Mouse (Mus musculus) heart, postnatal 0 days (tissue): ENCODE results near the gene Nup205. TPM values are rescaled to one million over a fixed set of nuclear protein-coding genes. Genes with fewer than 3 reads are reported as not detected.
A peak's percentile ranks its signal among the peaks of the same experiment; 100 is the strongest.

Source experiments
- ATAC-seq: fragments of 200-750 bp; cut with Nextera tagmentation; 2 replicates; pipeline ENCODE4 v1.8.0; 2017; ENCODE audit warnings: low read depth, moderate number of reproducible peaks, moderate library complexity; ENCODE audit not compliant: insufficient read depth
- DNase-seq: peaks from one replicate; pipeline ENCODE4 v3.0.0-alpha.2; 2016; ENCODE audit warnings: low spot score
- H3K27ac ChIP-seq: fragments of 300-500 bp; sonication (generic); 2 replicates; pipeline ENCODE4 v1.5.1; 2014; ENCODE audit warnings: low read depth, mild to moderate bottlenecking
- H3K27me3 ChIP-seq: fragments of 300-500 bp; sonication (generic); 2 replicates; pipeline ENCODE4 v1.6.1; 2014; ENCODE audit warnings: low read length, mixed read lengths; ENCODE audit not compliant: control insufficient read depth, insufficient read depth
- H3K36me3 ChIP-seq: fragments of 300-500 bp; sonication (generic); replicated peaks from 2 replicates; pipeline ENCODE4 v1.6.1; 2014; ENCODE audit warnings: low read length, mixed read lengths; ENCODE audit not compliant: control insufficient read depth, insufficient read depth
- H3K4me1 ChIP-seq: fragments of 300-500 bp; sonication (generic); 2 replicates; pipeline ENCODE4 v1.6.1; 2014; ENCODE audit warnings: antibody characterized with exemption; ENCODE audit not compliant: control insufficient read depth, insufficient read depth
- H3K4me2 ChIP-seq: fragments of 300-500 bp; sonication (generic); 2 replicates; pipeline ENCODE4 v1.6.1; 2014; ENCODE audit warnings: low read depth, mild to moderate bottlenecking, low read length, moderate library complexity
- H3K4me3 ChIP-seq: fragments of 300-500 bp; sonication (generic); 2 replicates; pipeline ENCODE4 v1.5.1; 2014; ENCODE audit warnings: low read depth, low read length
- H3K9ac ChIP-seq: fragments of 300-500 bp; sonication (generic); replicated peaks from 2 replicates; pipeline ENCODE4 v1.6.1; 2014; ENCODE audit warnings: low read depth, low read length, mixed read lengths
- H3K9me3 ChIP-seq: fragments of 300-500 bp; sonication (generic); replicated peaks from 2 replicates; pipeline ENCODE4 v1.6.1; 2016; ENCODE audit warnings: low read length; ENCODE audit not compliant: control insufficient read depth
- CTCF ChIP-seq: IDR thresholded peaks from 2 replicates; pipeline ENCODE4 v1.5.1; 2016; ENCODE audit warnings: antibody characterized with exemption, control low read depth, low read depth
- EP300 ChIP-seq: IDR thresholded peaks from 2 replicates; pipeline ENCODE4 v1.6.1; 2016; ENCODE audit warnings: antibody characterized with exemption, low read depth
- WGBS: fragments of 180-500 bp; shearing (Covaris S2); extraction: QIAGEN DNeasy Blood & Tissue Kit; methylation state at CpG from one replicate; pipeline ENCODE4 v1.1.7; 2014; 5-methylcytosine and 5-hydroxymethylcytosine counted together
- polyA plus RNA-seq: library from polyadenylated mRNA; unstranded; fragments of >200 nt; fragmentation: Nextera tagmentation; extraction: Ambion mirVana; gene quantifications from 2 replicates; pipeline ENCODE4 v1.2.1, GENCODE M21; 2015
- total RNA-seq: library from RNA; depleted of rRNA; stranded (reverse); fragments of >200 nt; gene quantifications from 2 replicates; pipeline ENCODE4 v1.2.3, GENCODE M21; 2014; ENCODE audit warnings: low replicate concordance

Gene Nup205
- total and polyA plus RNA-seq, 2 experiments from 2014 or later, result 7.1 to 34.6 TPM

GRCm38 (mm10) chr6:35256691-35257090 is 79.5 kb downstream of the Nup205 start:
- H3K4me3 ChIP-seq, result peak overlapping the region; percentile 3; the same call in 1 of the 2 replicates
- TF ChIP-seq CTCF (no peak), EP300 (no peak)
- DNase-seq, result peak; percentile 83
- peaks cover 69% of the 10 kb centered on the region for H3K4me1 ChIP-seq
- WGBS, result 12% methylated on average over 7 of the region's 7 CpGs
- no peaks in the 10 kb centered on the region for H3K27me3 ChIP-seq
- H3K9me3 ChIP-seq, result no peaks in the 10 kb centered on the region
- no peak for ATAC-seq
- peak overlapping the region; percentile 59 for H3K27ac ChIP-seq
- H3K36me3 ChIP-seq, result peaks cover 7% of the 10 kb centered on the region
- H3K4me2 ChIP-seq, result peak overlapping the region; percentile 47
- no peak overlapping the region for H3K9ac ChIP-seq

- Histone ChIP-seq H3K4me3 (no peak overlapping the region), H3K9ac (no peak overlapping the region), H3K4me2 (no peak overlapping the region), H3K4me1 (peaks cover 69% of the 10 kb centered on the region), H3K27me3 (no peaks in the 10 kb centered on the region), H3K36me3 (peaks cover 15% of the 10 kb centered on the region), H3K9me3 (no peaks in the 10 kb centered on the region), H3K27ac (peak overlapping the region; percentile 59; the same call in 1 of the 2 replicates)
- WGBS, result 77% methylated on average over 13 of the region's 13 CpGs
- DNase-seq (no peak), ATAC-seq (no peak)
- no peak for TF ChIP-seq CTCF
- TF ChIP-seq EP300, result no peak
These were observed 80.5 kb downstream of the Nup205 start for GRCm38 (mm10) chr6:35257626-35258190.

DNA sequence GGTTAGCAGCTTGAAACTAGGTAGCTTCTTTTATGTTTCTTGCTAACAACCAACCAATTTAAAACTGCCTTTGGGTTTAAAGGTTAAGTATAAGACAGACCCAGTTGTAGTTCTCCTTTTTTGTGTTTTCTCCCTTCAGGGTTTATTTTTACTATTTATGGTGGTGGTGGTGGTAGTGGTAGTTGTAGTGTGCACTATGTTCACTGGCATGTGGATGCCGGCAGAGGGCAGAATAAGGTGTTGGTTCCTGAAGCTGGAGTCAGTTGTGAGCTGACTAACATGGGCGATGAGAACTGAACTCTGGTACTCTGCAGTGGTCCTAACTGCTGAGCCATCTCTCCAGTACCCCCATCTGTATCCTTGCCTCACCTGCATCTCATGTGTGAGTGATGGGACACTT is 81.7 kb downstream of the Nup205 start:
- Histone ChIP-seq H3K4me3 (no peak overlapping the region), H3K27ac (no peak overlapping the region), H3K27me3 (no peaks in the 10 kb centered on the region), H3K4me1 (peaks cover 63% of the 10 kb centered on the region), H3K9me3 (no peaks in the 10 kb centered on the region), H3K4me2 (no peak overlapping the region), H3K36me3 (peaks cover 26% of the 10 kb centered on the region), H3K9ac (no peak overlapping the region; the same call in 1 of the 2 replicates)
- no peak for TF ChIP-seq EP300
- no peak for TF ChIP-seq CTCF
- no peak for DNase-seq
- ATAC-seq, result no peak
- 91% methylated on average over 2 of the region's 2 CpGs for WGBS

DNA sequence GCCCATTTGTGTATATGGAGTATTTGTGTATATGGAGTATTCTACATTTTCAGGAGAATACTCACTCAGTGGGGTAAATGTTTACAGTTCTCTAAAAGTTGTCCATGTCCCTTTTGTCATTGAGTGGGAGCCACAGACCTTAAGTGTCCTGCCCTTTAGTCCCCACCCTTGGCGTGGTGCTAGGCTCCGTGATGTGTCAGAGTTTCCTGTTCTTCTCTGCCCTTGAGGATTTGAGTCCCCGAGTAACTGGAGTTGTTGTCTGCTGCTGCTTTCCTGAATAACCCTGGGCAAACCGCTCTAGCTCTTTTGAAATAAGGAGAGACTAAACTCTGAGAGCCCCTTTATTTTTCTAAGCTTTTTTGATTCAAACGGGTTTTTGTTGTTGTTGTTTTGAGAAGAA is 82.3 kb downstream of the Nup205 start:
- WGBS, result 32% methylated on average over 5 of the region's 5 CpGs
- no peak for TF ChIP-seq EP300
- no peak for TF ChIP-seq CTCF
- Histone ChIP-seq H3K4me1 (peaks cover 57% of the 10 kb centered on the region), H3K27me3 (no peaks in the 10 kb centered on the region), H3K4me2 (no peak overlapping the region), H3K4me3 (no peak overlapping the region), H3K27ac (0 out of 2 replicates have a peak overlapping the region, but pooled peaks have one; percentile 38), H3K9ac (no peak overlapping the region; the same call in 1 of the 2 replicates), H3K36me3 (peaks cover 28% of the 10 kb centered on the region), H3K9me3 (no peaks in the 10 kb centered on the region)
- DNase-seq (peak; percentile 31), ATAC-seq (no peak)

- Histone ChIP-seq H3K9me3 (no peaks in the 10 kb centered on the region), H3K4me2 (no peak overlapping the region), H3K36me3 (peaks cover 28% of the 10 kb centered on the region), H3K27me3 (no peaks in the 10 kb centered on the region), H3K9ac (no peak overlapping the region), H3K4me1 (peaks cover 46% of the 10 kb centered on the region), H3K4me3 (no peak overlapping the region), H3K27ac (no peak overlapping the region)
- WGBS, result 53% methylated on average over 7 of the region's 7 CpGs
- ATAC-seq (no peak), DNase-seq (no peak)
- TF ChIP-seq EP300 (no peak), CTCF (no peak)
These were observed 83.3 kb downstream of the Nup205 start for GRCm38 (mm10) chr6:35260531-35260930.

DNA sequence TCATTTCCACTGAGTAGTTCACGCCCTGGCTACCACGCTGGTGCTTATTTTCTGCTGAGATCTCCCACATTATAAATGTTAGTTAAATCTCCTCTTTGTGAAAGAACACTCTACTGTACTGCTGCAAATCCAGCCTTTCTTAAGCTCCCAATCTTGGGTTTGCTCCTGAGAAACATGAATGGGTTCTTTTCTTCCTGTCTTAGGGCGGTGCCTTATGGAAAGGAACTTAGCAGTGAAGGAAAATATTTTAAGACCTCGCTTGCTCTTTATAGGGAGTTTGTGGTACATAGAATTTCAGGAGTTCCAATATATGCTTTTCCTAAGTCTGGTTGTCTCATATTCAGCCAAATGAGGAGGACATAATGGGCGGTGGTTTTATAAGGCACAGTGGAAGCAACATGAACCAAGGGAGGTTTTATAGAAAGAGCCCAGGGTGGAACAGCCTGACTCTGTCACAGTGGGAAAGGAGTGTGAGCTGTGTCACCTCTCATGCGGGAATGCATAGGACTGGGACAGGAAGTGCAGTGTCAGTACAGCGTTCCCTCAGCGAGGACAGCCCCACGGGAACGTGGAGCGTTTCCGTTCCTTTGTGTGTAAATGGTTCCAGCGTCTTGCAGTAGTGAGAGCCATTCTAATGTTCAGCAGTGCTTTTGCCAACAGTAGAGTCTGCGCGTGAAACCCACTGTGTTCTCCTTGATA is 88.5 kb downstream of the Nup205 start:
- ATAC-seq, result peak; percentile 80
- WGBS, result 56% methylated on average over 15 of the region's 15 CpGs
- Histone ChIP-seq H3K9ac (no peak overlapping the region), H3K36me3 (peaks cover 28% of the 10 kb centered on the region), H3K27me3 (no peaks in the 10 kb centered on the region), H3K4me1 (0 out of 2 replicates have a peak, but pooled peaks cover 2% of the 10 kb centered on the region), H3K4me3 (no peak overlapping the region), H3K9me3 (no peaks in the 10 kb centered on the region), H3K27ac (peak overlapping the region; percentile 61), H3K4me2 (peak overlapping the region; percentile 14; the same call in 1 of the 2 replicates)
- no peak for TF ChIP-seq EP300
- no peak for TF ChIP-seq CTCF
- DNase-seq, result peak; percentile 40
